Mouse (Mus musculus) embryonic facial prominence, embryonic 10.5 days (tissue): ENCODE measurements around the gene Fezf1. TPM values are rescaled to one million over a fixed set of nuclear protein-coding genes. Genes with fewer than 3 reads are reported as not detected.

Experiments
- DNase-seq: peaks from one replicate; pipeline ENCODE4 v3.0.0-alpha.2; 2017; ENCODE audit warnings: low spot score
- H3K27ac ChIP-seq: fragments of 300-500 bp; sonication (generic); replicated peaks from 2 replicates; pipeline ENCODE4 v1.5.1; 2016; ENCODE audit warnings: mild to moderate bottlenecking
- H3K27me3 ChIP-seq: fragments of 300-500 bp; sonication (generic); replicated peaks from 2 replicates; pipeline ENCODE4 v1.6.1; 2016; ENCODE audit warnings: low read depth, mild to moderate bottlenecking; ENCODE audit not compliant: poor library complexity, severe bottlenecking
- H3K36me3 ChIP-seq: fragments of 300-500 bp; sonication (generic); replicated peaks from 2 replicates; pipeline ENCODE4 v1.6.1; 2016; ENCODE audit warnings: mild to moderate bottlenecking, moderate library complexity
- H3K4me1 ChIP-seq: fragments of 300-500 bp; sonication (generic); 2 replicates; pipeline ENCODE4 v1.6.1; 2016
- H3K4me3 ChIP-seq: fragments of 300-500 bp; sonication (generic); 2 replicates; pipeline ENCODE4 v1.5.1; 2016; ENCODE audit warnings: mild to moderate bottlenecking, moderate library complexity
- H3K9me3 ChIP-seq: fragments of 300-500 bp; sonication (generic); 2 replicates; pipeline ENCODE4 v1.6.1; 2016; ENCODE audit warnings: mild to moderate bottlenecking
- WGBS: fragments of 180-500 bp; shearing (Covaris S2); methylation state at CpG from one replicate; pipeline ENCODE4 v1.1.7; 2016; 5-methylcytosine and 5-hydroxymethylcytosine counted together
- polyA plus RNA-seq: library from polyadenylated mRNA; unstranded; fragments of >200 nt; fragmentation: Nextera tagmentation; extraction: Ambion mirVana; gene quantifications from 2 replicates; pipeline ENCODE4 v1.2.1, GENCODE M21; 2016

Gene Fezf1
- polyA plus RNA-seq, 1 experiment from 2014 or later, result 7.2 TPM

DNA sequence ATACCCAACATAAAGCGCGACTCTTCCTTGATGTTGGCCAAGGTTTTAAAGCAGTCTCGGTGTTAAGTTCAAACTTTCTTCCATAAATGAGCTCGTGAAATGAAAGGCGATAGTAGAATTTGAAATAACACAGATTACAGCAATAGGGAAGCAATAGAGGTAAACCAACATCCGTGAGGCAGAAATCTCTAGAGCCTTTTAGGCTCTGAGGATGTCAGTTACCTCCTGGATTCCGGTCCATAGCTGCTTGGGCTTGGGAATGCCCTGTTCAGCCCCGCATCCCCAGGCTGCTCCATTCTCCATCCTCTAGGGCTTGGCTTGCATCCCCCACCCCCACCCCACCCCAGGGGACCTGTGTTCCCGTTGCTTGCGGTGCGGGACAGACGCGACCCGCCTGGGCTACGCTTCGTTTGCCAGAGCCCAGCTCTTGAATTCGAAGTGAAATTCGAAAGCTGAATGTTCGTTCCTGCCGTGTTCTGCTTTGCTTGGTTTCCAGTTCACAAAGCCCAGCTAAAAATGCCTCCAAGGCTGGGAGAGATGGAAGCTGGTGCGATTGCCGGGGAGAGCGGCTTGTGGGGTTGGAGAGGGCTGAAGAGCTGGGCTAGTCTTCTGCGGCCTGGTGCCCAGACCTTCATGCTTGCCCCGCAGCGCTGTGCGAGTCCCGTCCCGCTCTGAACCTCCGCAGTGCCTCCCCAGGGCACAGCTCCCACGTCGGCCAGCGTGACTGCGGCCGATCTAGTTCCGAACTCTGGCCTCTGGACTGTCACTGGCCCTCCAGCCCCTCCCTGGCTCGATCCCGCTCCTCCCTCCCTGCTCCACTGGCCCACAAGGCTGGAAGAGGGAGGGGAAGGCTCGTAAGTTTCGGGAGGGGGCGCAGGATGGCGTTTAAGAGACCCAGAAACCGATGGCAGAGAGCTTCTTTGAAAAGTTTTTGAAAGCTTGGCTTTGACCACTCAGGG, 5.5 kb upstream of the Fezf1 start:
- DNase-seq, result peak; percentile 73
- Histone ChIP-seq H3K9me3 (no peaks in the 10 kb centered on the region), H3K4me1 (peaks cover 21% of the 10 kb centered on the region), H3K27me3 (peaks cover 98% of the 10 kb centered on the region), H3K4me3 (peak overlapping the region; percentile 51), H3K27ac (peak overlapping the region; percentile 45), H3K36me3 (no peaks in the 10 kb centered on the region)
- under 1% methylated on average over 43 of the region's 43 CpGs for WGBS

DNA sequence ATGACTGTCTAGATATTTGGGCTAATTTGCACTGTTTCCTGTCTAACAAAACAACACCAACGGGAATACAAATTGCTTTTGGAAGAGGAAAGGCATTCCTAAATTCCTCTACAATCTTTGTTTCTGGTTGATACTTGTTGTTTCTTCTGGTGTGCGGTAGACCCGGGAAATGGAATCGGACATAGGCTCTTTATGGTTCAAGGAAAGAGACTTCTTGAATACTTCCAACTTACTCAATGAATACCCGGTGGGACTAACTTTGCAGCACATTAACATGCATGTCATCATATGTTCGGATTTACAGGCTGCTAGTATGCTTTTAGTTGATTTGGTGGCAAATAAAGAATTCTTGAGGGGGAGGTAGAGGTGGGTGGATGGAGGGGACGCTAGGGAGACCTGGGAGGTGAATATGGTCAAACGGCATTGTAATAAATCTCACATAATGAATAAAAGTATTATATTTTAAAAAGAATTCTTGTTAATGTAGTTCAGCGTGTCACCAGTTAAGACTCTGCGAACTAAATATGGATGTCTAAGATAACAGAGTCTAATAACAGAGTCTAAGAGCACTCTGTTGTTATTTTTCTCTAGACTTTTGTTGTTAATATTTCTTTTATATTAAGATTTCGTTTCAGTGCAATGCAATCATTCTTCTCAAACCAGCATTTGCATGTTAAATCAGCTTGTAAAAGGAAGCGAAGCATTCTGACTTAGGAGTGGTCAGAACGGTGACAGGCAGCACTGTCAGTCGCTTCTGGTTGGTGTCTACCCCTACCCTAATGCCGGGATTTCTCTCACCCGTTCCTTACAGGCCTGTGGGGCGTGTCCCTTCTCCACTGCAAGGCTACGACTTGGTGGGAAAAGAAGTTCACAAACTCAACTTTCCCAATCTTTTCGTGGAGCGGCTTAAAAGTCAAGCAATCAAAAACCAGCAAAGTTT, 4.3 kb upstream of the Fezf1 start:
- H3K4me3 ChIP-seq, result peak overlapping the region; percentile 51
- H3K27ac ChIP-seq, result no peak overlapping the region
- H3K27me3 ChIP-seq, result peaks cover 98% of the 10 kb centered on the region
- H3K4me1 ChIP-seq, result peaks cover 33% of the 10 kb centered on the region
- peak; percentile 52 for DNase-seq
- no peaks in the 10 kb centered on the region for H3K36me3 ChIP-seq
- WGBS, result 1% methylated on average over 20 of the region's 20 CpGs
- H3K9me3 ChIP-seq, result no peaks in the 10 kb centered on the region

DNA sequence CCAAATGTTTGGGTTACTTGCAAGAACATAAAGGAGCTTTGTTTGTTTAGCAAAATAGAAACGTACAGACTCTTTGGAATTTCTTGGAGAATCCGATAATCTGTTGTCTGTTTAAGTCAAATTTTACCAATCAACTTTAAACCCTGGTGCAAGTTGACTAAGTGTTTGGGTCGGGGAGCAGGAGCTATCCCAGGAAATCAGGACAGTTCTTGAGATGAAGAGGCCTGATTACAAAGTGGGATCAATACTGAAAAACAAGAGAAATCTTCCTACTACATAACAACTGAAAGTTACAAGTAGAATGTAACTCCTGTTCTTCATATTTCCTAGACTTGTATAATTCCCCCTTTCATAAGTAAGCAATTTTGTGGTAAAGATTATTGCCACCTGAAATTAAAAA, 3.3 kb upstream of the Fezf1 start:
- no peaks in the 10 kb centered on the region for H3K9me3 ChIP-seq
- 1% methylated on average over 3 of the region's 3 CpGs for whole genome bisulfite sequencing
- peaks cover 98% of the 10 kb centered on the region for H3K27me3 ChIP-seq
- no peak overlapping the region for H3K27ac ChIP-seq
- H3K4me3 ChIP-seq, result peak overlapping the region; percentile 34; the same call in 1 of the 2 replicates
- H3K4me1 ChIP-seq, result peaks cover 35% of the 10 kb centered on the region
- no peaks in the 10 kb centered on the region for H3K36me3 ChIP-seq
- DNase-seq, result no peak

DNA sequence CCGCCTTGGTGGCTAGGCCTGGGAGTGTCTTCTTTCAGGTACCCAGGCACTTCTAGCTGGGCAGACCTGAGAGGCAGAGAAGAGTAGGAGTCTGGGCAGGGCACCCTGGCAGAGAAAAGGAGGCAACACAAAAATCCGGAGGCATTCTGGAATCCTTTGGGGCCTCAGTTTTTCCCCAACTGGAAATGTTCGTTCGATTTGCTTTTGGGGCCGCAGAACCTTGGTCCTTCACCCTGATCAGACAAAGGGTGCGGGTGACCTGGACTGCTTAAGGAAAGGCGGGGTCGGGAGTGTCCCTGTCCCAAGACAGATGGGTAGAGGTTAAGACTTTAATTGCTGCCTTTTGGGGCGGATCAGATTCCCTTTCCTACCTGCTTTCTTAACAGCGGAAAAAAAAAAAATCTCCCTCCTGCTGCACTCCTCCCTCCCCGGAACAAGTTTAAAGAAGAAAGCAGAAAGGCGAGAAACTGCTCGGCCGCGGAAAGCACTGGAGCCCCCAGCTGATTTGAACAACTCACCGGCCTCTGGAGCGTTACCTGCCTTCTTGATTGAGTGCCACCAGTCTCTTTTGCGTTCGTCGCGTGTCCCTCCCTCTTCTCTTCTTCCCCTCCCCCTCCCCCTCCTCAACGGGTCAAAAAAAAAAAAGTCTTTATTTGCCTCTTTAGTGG, 2.3 kb upstream of the Fezf1 start:
- Histone ChIP-seq H3K4me1 (peaks cover 35% of the 10 kb centered on the region), H3K27me3 (peaks cover 98% of the 10 kb centered on the region), H3K9me3 (no peaks in the 10 kb centered on the region), H3K4me3 (peak overlapping the region; percentile 63), H3K36me3 (no peaks in the 10 kb centered on the region), H3K27ac (peak overlapping the region; percentile 84)
- peak; percentile 53 for DNase-seq
- under 1% methylated on average over 22 of the region's 22 CpGs for WGBS

DNA sequence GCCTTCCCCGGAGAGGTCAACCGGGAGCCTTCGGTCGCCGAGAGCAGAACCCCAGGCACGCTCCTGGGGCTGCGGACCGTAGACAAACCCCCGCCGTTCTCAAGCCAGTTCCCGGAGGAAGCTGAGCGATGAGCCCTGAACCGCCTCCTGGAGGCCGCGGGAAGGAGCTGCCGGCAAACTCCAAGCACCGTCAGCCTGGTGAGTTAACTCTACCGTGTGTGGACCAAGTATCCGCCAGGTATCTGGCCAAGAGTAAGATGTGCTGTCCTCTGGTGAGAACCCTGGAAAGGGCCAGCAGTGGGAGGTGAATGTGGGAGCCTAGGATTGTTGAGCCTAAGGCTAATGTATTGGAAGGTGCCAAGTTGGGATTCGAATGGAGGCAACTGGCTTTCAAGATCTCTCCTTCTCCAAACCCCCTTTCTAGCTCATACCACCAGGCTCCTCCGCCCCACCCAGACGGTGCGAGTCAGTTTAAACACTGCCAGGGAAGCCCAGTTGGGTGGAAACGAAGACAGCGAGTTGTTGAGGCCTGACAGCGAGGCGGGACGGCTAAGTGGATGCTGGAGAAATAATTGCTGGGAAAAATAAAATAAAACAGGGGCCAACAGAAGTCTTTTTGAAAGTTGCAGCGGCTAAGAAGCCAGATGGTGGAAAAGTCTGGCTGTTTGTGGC, 1.6 kb upstream of the Fezf1 start:
- WGBS, result under 1% methylated on average over 29 of the region's 29 CpGs
- H3K9me3 ChIP-seq, result no peaks in the 10 kb centered on the region
- peaks cover 98% of the 10 kb centered on the region for H3K27me3 ChIP-seq
- H3K4me1 ChIP-seq, result peaks cover 35% of the 10 kb centered on the region
- DNase-seq, result peak; percentile 79
- H3K27ac ChIP-seq, result peak overlapping the region; percentile 84
- H3K36me3 ChIP-seq, result no peaks in the 10 kb centered on the region
- H3K4me3 ChIP-seq, result peak overlapping the region; percentile 63

DNA sequence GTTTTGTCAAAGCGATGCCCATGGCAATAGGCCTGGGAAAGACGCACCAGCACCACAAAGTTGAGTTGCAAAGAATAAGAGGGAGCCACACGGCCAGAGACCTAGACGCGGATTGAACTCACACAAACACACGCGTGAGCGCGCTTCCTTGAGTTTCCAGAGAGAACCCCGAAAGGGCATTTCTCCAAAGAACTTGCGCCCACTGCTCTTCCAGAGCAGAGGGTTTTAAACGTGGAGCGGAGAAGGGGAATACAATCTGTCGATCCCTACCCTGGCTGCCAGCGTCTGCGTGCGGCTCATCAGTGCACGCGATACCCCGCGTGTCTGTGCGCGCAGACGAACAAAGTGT, 865 bp upstream of the Fezf1 start:
- Histone ChIP-seq H3K9me3 (no peaks in the 10 kb centered on the region), H3K27ac (peak overlapping the region; percentile 84), H3K4me1 (peaks cover 35% of the 10 kb centered on the region), H3K4me3 (peak overlapping the region; percentile 63), H3K27me3 (peaks cover 98% of the 10 kb centered on the region), H3K36me3 (no peaks in the 10 kb centered on the region)
- peak; percentile 63 for DNase-seq
- WGBS, result under 1% methylated on average over 24 of the region's 24 CpGs

DNA sequence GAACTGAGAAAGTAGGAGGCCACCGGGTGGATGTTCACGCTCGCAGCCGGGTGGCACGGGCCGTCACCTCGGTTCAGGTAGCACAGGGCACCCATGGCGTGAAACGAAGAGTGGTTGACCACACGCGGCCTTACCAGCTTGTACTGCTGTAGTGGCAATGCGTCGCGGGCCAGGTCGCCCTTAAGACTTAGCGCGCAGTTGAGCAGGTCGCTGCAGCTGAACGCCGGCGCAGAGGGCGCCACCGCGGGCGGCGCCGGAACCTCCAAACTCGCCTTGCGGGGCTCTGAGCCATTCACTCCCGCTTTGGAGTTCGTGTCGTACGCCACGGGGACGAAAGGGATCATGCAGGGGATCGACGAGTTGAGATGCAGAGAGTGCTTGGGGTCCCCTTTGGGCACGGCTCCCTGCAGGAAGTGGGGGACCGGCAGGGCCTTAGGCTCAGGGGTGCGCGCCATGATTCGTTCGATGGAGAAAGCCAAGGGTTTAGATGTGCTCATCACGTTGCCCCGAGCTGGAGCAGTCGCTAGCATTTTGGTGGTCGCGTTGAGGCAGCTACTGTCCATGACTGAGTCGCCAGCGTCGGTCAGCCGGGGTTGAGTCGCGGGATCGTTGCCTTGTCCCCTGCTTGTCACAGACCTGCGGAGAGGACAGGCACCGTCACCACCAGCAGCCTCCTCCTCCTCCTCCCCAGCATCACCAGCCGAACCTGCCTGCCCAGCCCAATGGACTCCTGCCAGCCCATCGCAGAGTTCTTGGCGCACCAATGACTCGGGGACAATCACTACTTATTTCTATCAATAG, 450 bp downstream of the Fezf1 start:
- Histone ChIP-seq H3K27ac (peak overlapping the region; percentile 80), H3K4me1 (peaks cover 28% of the 10 kb centered on the region), H3K9me3 (no peaks in the 10 kb centered on the region), H3K36me3 (no peaks in the 10 kb centered on the region), H3K27me3 (peaks cover 98% of the 10 kb centered on the region), H3K4me3 (peak overlapping the region; percentile 63)
- DNase-seq, result peak; percentile 69
- WGBS, result under 1% methylated on average over 61 of the region's 61 CpGs

DNA sequence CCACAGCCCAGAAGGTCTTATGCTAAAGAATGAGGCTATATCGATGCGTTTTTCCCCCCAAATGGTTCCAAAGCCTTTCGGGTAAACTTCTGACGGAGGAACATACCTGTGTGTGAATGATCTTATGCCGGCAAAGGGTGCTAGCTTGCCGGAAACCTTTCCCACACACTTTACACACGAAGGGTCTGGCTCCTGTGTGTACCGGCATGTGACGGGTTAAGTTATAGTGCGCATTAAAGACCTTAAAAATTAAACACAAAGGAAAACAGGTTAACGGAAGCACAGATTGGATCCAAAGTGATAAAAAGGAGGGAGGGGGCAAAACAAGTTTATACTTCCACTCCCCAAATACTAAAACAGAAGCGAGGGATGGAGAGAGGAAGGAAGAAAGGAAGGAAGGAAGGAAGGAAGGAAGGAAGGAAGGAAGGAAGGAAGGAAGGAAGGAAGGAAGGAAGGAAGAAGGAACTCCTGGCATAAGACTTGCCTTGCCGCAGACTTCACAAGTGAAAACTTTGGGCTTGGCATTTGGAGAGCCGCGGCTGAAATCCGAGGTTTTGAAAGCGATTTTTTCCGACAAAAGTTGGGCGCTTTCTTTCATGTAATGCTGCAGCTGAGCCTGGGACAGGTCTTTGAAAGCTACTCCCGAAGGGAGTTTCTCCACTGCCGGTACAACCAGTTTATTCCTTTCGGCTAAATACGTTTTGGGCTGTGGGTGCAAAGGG, 1.2 kb downstream of the Fezf1 start:
- Histone ChIP-seq H3K27ac (peak overlapping the region; percentile 80), H3K27me3 (peaks cover 98% of the 10 kb centered on the region)
- WGBS, result under 1% methylated on average over 23 of the region's 23 CpGs

DNA sequence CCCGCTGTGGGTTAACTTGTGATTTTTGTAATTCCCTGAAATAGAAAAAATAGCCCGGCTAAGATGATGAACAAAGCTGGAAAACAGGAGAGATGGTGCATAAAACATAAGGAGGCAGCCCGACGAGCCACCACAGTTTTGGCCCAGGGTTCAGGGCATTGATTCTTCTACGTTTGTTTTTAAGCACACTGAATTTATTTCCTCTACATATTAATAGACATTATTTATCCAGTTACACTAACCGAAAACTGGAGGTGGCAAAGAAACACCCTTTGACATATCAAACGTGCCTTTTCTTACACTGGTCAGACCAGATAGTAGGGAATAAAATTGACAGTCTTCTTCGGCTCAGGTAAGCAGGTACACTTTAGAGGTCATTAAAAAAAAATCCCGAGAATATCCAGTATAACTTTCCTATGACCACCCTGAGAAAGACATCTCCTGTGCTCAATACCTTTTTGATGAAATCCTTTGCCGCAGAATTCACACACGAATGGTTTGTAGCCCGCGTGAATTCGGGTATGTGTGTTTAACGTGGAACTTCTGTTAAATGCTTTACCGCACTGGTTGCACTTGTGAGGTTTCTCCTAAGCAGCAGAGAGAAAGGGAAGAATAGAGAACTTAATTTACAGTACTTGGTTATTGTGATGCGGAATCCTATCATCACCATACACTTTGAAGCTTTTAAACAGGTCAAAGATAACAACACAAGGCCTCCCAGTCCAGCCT, 1.9 kb downstream of the Fezf1 start:
- peaks cover 98% of the 10 kb centered on the region for H3K27me3 ChIP-seq
- peaks cover 28% of the 10 kb centered on the region for H3K4me1 ChIP-seq
- no peaks in the 10 kb centered on the region for H3K36me3 ChIP-seq
- H3K4me3 ChIP-seq, result peak overlapping the region; percentile 63
- H3K9me3 ChIP-seq, result no peaks in the 10 kb centered on the region
- no peak for DNase-seq
- WGBS, result 2% methylated on average over 17 of the region's 17 CpGs
- peak overlapping the region; percentile 70; the same call in 1 of the 2 replicates for H3K27ac ChIP-seq

More for the DNA sequence above, 1.2 kb downstream of the Fezf1 start:
- peak overlapping the region; percentile 63 for H3K4me3 ChIP-seq
- H3K4me1 ChIP-seq, result peaks cover 28% of the 10 kb centered on the region
- H3K36me3 ChIP-seq, result no peaks in the 10 kb centered on the region
- DNase-seq, result peak; percentile 32
- no peaks in the 10 kb centered on the region for H3K9me3 ChIP-seq

DNA sequence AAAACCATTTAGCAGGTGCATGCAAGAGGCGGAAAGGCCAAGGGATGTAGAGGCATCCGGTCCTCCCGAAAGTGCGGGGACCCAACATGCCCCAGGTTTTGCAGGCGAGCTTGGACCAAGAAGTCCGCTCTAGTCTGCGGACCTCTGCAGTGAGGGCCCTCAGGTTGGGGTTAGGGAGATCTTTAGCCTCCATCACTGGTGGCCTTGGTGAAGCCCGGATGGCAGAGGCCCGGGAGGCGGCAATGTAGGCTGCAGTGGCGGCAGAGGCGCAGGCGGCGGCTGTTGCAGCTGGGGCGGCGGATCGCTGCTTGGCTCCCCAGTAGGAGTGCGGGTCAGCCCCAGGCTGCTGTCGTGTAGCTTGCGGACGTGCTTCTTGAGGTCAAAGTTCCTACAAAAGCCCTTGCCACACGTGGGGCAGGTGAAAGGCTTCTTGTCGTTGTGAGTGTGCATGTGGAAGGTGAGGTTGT, 2.6 kb downstream of the Fezf1 start:
- Histone ChIP-seq H3K27ac (peak overlapping the region; percentile 70; the same call in 1 of the 2 replicates), H3K9me3 (no peaks in the 10 kb centered on the region), H3K4me1 (peaks cover 28% of the 10 kb centered on the region), H3K4me3 (peak overlapping the region; percentile 63), H3K27me3 (peaks cover 100% of the 10 kb centered on the region), H3K36me3 (no peaks in the 10 kb centered on the region)
- WGBS, result under 1% methylated on average over 23 of the region's 23 CpGs
- peak; percentile 64 for DNase-seq
